Mouse (Mus musculus): ENCODE data around the gene Acox2.

Gene Acox2

DNA sequence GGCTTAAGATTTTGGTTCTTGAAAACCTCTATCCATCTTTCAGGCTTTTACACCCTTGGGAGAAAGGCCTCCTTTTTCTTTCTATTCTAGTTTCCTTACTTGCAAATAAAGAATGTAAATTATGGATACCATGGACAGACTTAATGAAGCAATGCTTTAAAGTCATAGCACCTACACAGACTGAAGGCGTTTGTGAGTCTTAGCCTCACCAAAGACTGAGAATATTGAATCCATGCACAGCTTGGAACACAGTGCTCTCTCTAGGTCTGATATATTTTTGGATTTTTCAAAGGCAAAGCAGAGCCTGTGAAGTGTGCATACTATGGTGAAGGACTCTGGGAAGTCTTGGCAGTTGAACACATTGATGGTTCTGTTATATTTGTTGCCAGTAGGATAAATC, 9.9 kb downstream of the Acox2 start:
- no peak for DNase-seq (ENCODE audit: low spot score)

DNA sequence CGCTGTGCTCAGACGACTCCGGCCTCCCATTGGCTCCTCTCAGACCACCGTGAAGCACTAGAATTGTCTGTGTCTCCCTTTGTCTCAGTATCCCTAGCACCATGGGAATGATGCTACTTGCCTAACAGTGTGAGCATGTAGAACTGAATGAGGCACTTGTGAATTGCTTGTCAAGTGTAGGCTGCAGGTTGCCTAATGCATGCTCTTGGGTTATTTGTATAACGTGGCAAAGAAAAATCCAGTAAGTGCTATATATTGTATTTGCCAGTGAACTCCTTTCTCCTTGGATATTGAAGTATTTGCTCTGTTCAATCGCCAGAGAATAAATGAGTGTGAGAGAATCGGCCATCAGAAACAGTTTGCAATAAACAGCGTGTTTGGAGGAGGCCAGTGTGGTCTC, 12.3 kb downstream of the Acox2 start:
- no peak for DNase-seq (ENCODE audit: low spot score)

- DNase-seq (ENCODE audit: low spot score): no peak
Measured at GRCm38 (mm10) chr14:8244211-8244611, 14.9 kb downstream of the Acox2 start.

- DNase-seq (ENCODE audit: low spot score): no peak
Measured at GRCm38 (mm10) chr14:8243136-8243888, 15.8 kb downstream of the Acox2 start.

- no peak for DNase-seq (ENCODE audit: low spot score)
Measured at GRCm38 (mm10) chr14:8242388-8242920, 16.7 kb downstream of the Acox2 start.

DNA sequence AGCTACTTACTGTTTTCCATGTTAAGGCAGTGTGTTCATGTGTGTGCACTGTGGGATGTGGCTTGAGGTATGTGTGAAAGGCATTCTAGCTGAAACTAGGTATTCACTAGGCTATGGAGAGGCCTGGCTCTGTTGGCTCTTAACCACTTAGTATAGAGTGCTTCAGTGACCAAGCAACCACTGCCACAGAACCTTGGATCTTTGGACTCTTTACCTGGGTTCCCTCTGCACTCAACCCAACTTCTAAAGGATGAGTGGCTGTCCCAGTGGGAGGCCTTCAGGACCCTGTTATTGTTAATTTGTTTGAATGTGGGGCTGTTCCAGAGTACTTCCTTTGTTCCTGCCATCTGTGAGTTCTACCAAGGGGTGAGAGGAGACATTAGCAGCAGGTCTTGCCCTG, 17.3 kb downstream of the Acox2 start:
- DNase-seq (ENCODE audit: low spot score): no peak

DNA sequence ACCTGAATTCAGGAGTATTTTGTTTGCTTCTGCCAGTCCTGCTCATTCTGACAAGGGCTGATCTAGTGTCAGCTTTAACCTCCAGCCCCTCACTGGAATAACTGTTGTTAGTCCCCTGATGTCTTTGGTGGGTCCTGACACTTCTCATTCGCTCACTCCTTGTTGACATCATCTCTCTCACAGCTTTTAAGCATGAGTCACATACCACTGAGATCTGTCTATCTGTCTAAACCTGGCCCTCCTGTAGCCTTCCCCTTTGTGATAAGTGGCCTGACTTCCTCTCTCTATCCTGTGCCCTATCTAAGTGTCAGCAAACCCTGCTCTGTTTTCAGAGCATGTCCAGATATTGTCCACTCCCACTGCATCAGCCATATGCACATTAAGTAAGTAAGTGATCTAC, 25.9 kb downstream of the Acox2 start:
- DNase-seq (ENCODE audit: low spot score): no peak

DNA sequence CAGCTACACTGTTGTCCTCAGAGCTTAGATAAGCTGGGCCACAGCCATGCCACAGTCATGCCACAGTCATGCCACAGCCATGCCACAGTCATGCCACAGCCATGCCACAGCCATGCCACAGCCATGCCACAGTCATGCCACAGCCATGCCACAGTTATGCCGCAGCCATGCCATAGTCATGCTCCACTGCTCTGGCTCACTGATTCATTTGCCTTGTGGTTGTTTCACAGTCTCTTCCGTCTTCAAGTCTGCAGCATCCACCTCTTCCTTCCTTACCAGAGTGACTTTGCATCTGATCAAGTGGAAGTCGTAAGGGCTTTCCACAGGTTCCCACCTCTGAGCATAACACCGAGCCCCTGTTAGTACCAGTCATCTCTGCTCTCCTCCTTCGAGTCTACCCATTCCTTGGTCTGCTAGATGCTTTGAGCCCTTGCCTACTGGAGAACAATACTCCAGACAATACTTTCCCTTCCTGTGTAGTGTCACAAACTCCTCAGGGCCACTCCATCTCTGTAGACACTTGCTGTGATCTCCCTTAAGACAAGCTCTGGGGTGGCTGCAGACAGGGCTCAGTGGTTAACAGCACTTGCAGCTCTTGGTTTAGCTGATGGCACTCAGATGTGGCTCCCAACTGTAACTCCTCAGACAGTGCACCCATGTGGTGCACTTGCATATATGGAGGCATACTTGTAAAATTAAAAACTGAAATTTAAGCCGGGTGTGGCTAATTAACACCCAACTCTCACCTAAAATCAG, 26.8 kb downstream of the Acox2 start:
- DNase-seq (ENCODE audit: low spot score): no peak

DNA sequence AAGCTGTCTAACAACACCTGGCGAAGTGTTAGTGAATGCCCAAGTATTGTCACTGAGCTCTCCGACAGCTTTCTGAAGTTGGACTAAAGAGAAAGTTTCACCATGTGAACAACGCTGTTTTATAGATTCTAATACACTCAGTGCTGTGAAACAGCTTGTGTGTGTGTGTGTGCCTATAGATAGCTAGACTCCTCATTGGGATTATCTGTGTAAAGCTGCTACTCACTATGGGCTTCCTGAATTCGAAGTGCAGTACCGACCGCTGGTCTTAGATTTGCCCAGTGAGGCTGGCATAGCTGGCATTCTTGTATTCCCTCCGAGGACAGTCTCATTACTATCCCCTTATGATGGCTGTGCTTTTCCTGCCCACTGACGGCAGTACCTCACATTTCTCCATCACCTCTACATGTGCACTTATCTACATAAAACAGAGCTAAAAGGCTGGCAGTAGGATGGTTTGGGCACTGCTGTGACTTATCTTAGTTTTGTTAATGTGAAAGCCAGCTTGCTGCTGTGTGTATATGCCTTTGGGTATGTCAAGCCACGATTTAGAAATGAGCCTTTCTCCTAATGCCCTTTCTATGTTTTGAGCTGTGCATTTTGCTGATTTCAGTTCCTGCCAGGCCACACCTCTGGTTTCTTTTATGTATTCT, 29.7 kb downstream of the Acox2 start:
- DNase-seq (ENCODE audit: low spot score): no peak

- DNase-seq (ENCODE audit: low spot score): no peak
Measured at GRCm38 (mm10) chr14:8224805-8225204, 34.3 kb downstream of the Acox2 start.

- no peak for DNase-seq (ENCODE audit: low spot score)
Measured at GRCm38 (mm10) chr14:8223506-8224293, 35.5 kb downstream of the Acox2 start.

GRCm38 (mm10) chr14:8222561-8222960, 36.6 kb downstream of the Acox2 start:
- DNase-seq (ENCODE audit: low spot score): no peak

GRCm38 (mm10) chr14:8220912-8221311, 38.2 kb downstream of the Acox2 start:
- DNase-seq (ENCODE audit: low spot score): no peak

GRCm38 (mm10) chr14:8220306-8220705, 38.8 kb downstream of the Acox2 start:
- no peak for DNase-seq (ENCODE audit: low spot score)

DNA sequence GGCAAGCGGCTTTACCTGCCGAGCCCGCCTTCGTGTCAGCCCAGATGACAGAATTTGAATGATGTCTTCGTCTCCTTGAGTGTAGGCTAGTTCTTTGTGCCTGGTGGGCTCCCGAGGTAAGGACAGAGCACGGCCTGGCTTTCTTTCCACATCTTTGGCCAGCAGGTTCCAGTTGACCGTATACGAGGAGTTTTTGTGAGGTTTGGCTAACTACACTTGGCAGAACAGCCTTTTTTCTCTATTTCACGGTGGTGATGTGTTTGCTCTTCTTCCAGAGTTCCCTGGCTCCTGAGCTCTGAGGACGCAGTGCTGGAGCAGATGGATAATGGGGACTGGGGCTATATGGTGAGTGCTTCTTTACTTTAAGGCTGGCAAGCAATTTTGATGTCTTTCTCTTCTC, 39.3 kb downstream of the Acox2 start:
- no peak for DNase-seq (ENCODE audit: low spot score)

GRCm38 (mm10) chr14:8218730-8219380, 40.3 kb downstream of the Acox2 start:
- no peak for DNase-seq (ENCODE audit: low spot score)

DNA sequence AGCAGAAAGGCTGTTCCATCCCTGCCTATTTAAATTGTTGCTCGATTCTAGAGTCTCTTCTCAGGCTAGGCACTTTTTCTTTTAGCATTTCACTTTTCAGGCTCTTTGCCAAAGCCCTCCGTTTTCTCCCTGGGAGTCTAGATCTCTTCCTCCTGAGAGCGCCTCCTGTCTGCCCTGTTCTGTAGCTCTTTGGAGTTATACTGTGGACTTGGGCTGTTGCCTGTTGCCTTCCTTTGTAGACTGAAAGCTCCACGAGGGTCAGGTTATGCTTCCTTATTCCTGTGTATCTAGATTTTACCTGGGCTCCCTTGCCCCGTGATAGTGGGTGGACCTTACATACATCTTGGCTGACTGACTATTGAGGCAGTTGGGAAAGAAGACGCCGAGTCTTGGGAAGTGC, 40.9 kb downstream of the Acox2 start:
- no peak for DNase-seq (ENCODE audit: low spot score)

DNA sequence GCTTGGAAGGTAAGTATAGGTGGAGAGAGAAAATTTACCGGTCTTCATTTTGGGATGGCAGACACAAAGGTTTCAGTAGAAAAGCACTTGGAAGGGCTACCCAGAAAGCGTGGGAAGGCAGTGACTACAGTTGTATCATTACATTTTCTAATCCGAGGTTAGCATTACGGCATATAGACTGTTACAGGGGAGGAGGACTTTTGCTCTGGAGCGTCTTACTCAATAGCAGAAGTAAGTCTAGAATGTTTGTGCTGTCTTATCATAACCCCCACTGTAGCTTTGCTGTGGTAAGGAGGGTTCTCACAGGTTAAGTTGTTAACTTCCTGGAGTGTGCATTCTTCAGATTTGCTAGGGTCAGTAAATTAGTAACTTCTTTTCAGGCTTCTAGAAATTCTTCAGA, 43.1 kb downstream of the Acox2 start:
- no peak for DNase-seq (ENCODE audit: low spot score)

DNA sequence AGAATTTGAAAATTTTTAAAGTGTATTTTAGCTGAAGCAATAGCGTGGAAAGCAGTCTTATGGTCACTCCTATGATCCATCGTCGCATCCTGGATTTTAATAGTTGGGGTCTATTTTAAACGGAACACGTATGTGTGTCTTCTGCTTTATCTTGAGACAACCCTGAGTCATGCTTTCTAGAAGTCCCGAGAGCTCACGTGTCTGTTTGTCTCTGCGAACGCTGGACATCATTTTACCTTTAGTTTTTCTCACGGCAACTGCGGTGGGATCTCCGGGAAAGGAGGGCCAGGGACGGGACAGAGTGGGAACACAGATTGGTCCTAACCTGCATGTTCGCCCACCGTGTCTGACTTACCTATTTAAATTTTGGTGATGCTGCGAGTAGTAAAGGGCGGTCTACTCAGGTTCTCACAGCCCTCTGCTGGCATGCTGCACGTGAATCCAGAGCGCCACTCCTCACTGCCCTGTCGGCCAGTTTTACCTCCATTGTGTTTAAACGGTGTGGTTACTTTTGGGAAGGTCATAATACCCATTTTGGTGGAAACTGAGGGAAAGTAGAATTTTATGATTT, 43.9 kb downstream of the Acox2 start:
- no peak for DNase-seq (ENCODE audit: low spot score)

- DNase-seq (ENCODE audit: low spot score): peak; percentile 48
Measured at GRCm38 (mm10) chr14:8214299-8215207, 44.6 kb downstream of the Acox2 start.
